Mouse (Mus musculus): ENCODE measurements around the gene H2-M10.6.
A peak's percentile ranks its signal among the peaks of the same experiment; 100 is the strongest.

The H2-M10.6 gene

GRCm38 (mm10) chr17:36840961-36841445, 29.0 kb downstream of the H2-M10.6 start:
- no peak for DNase-seq (ENCODE audit: low read depth, low spot score)

DNA sequence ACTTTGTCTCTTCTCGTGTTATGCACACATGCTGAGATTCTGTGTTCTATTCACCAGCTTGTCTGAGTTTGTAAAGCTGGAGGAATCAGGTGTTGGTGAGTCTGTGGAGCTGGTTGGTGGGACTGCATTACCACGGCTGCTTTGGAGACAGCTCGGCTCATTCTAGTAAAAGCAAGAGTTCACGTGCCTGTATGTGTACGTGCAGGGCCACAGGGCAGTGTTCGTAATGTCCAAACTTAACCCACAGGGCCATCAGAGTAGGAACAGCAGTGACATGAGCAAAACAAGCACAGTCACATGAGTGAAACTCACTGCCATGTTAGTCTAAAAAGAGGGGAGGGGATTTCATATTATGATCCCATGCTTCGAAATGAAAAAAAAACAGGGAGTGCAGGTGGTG, 31.7 kb downstream of the H2-M10.6 start:
- no peak for DNase-seq (ENCODE audit: low read depth, low spot score)

GRCm38 (mm10) chr17:36844286-36844719, 32.3 kb downstream of the H2-M10.6 start:
- DNase-seq (ENCODE audit: low read depth, low spot score): peak; percentile 82

DNA sequence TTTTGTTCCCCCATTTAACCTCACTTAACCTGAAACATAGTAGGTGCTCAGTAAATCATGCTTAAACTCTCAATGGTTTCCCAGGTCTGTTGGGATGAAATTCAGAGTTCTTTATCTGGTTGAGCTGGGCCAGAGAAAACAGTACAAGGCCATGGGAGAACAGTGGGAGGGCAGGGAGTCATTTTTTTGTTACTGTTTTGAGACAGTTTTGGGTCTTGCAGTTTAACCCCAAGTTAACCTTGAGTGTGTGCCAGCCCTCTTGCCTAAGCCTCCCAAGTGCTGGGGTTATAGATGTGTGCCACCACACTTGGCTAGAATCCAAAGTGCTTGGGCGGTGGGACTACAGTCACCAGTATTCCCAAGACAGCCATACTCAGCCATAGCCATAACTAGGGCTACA, 32.8 kb downstream of the H2-M10.6 start:
- DNase-seq (ENCODE audit: low read depth, low spot score): no peak

- DNase-seq (ENCODE audit: low read depth, low spot score): no peak
These were observed 36.9 kb downstream of the H2-M10.6 start for GRCm38 (mm10) chr17:36848911-36849310.

- DNase-seq (ENCODE audit: low read depth, low spot score): no peak
These were observed 38.0 kb downstream of the H2-M10.6 start for GRCm38 (mm10) chr17:36849992-36850391.

DNA sequence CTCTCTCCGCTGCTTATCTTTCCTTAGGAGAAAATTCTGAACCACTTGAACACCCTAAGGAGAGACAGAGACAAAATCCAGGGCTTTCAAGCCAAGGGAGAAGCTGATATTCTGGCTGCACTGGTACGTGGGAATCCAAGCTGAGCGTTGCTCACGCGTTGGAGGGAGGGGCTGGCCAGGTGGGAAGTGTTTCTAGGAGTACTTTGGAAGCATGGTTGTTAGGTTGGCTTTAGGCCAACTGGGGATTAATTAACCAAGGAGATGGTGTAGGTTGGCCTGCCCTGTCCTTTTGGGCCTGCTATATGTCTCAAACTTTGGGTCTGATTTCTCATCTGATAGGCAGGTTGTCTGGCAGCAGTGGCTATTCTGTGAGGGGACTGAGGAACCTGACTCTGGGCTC, 39.2 kb downstream of the H2-M10.6 start:
- no peak for DNase-seq (ENCODE audit: low read depth, low spot score)

- no peak for DNase-seq (ENCODE audit: low read depth, low spot score)
These were observed 39.7 kb downstream of the H2-M10.6 start for GRCm38 (mm10) chr17:36851627-36852026.

DNA sequence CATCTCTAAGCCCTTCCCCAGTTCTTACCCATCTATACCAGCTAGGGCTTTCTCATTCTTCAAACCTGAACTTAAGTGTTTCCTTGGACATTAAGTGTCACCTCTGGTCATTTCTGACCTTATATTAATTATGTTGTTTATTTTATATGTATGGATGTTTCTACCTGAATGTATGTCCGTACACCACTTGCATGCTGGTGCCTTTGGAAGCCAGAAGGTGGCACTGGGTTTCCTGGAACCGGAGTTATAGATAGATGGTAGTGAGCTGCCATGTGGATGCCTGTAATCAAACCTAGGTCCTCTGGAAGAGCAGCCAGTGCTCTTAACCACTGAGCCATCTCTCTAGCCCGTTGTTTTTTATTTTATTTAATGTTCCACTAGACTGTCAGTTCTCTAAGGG, 43.5 kb downstream of the H2-M10.6 start:
- DNase-seq (ENCODE audit: low read depth, low spot score): no peak

DNA sequence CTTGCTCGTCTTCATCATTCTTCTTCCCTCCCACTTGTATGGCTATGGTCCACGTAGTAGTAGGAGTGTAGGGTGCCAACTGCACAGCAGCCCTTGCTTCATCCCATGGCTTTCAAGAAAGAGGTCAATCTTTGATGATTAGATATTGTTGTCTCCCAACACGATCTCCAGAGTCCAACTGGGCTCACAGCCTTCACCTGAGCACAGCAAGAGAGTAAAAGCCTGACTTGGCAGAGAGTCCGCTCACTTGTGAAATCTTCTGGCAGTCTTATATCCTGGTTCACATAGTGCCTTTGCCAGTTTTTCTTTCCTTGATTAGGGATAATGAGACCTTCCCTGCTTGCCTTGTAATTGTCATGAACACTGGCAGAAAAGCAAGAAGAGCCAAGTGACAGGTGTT, 44.3 kb downstream of the H2-M10.6 start:
- no peak for DNase-seq (ENCODE audit: low read depth, low spot score)

- DNase-seq (ENCODE audit: low read depth, low spot score): no peak
These were observed 46.2 kb downstream of the H2-M10.6 start for GRCm38 (mm10) chr17:36858181-36858580.

- no peak for DNase-seq (ENCODE audit: low read depth, low spot score)
These were observed 49.7 kb downstream of the H2-M10.6 start for GRCm38 (mm10) chr17:36861680-36862079.

Data from ZHBTc4 (cell line).